Mouse (Mus musculus) cerebellum, adult 9-10 months (tissue): Measurements from ENCODE around the gene Hunk.

Experiments
- DNase-seq: peaks from one replicate; pipeline ENCODE4 v3.0.0; 2022

Gene Hunk

DNA sequence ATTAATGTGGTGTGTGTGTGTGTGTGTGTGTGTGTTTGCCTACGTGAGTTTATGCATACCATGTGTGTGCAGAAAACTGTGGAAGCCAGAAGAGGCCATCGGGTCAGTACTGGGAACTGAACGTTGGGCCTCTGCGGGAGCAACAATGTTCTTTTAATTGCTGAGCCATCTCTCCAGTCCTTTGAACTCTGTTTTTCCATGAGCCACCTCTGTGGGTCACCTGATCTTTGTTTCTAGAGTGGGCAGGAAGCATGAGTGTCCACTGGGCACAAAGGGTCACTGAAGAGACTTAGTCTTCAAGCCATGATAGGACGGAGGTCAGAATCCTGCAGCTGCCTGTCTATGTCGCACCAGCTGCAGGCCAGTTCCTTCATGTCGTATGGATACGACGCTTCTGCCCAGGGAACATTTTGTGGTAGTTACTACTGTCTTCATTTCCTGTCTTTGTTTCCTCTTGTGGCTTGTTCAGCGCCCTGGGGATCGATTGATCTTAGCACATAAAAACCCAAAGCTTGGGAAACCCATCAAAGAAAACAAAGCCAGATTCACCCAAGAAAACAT, 10.3 kb downstream of the Hunk start:
- no peak for DNase-seq

DNA sequence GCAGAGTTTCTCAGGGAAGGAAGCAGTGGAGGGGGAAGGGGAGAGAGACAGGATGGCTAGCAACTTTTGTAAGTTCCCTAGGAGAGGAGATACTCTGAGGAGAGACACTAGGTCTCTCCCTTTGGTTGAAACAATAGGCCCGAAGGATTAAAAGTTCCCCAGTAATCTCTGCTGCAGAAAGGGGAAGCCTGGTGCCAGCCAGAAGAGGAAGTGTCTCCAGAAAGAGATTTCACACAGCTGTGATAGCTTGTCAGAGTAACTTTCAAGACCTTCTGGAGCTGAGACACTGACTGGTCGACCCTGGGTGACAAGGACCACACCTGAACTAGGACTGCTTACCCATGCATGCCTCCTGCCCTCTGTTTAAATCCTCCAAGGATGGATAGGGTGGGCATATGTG, 11.1 kb downstream of the Hunk start:
- no peak for DNase-seq

DNA sequence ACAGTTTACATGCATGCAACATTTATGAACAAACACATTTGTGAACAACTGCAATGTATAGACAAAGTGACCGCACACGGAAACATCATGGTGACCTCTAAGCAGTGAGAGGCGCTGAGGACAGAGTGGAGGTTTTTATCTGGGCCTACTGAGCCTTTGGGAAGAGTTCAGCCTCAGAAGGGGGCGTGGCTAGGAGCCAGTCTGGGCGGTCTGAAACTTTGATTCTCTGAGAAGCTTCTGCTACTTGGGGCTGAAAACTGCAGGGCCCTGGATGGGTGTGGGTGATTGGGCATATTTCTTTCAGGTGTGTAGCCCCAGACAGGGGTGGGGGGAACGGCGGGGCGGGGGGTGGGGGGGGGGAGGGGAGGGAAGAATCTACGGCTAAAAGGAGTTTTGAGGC, 14.5 kb downstream of the Hunk start:
- DNase-seq, result no peak

DNA sequence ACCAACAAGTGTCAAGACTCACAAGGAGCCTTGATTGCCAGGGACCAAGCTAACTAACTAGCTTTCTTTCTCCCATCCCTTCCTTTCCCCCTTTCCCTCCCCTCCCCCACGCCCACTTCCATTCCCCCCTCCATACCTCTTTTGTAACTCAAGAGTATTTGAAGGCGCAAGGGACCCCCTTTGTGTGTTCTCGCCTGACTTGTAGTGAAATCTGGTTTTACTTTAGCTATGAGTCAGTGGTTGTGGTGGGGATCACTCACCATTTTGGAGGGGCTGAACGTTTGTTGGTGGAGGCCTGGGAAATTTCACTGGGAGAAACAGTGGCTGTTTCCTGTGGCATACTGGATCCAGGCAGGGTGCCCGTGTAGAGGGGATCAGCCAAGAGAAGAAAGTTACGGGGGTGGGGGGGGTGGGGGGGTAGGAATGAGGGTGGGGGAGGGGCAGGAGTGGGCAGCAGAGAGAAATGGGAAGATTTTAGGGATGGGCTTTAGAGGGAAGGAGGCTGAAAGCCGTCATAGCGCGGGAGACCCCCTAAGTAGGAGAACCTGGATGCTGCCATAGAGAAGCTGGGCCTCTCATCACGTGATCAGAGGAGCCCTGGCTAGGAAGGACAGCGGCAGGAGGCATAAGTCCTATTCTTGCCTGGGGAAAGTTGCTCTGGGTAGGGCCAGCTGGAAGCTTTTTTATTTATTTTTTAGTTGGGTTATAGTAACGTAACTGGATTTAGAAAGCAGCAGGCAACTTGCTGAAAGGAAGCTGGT, 15.3 kb downstream of the Hunk start:
- DNase-seq, result no peak

DNA sequence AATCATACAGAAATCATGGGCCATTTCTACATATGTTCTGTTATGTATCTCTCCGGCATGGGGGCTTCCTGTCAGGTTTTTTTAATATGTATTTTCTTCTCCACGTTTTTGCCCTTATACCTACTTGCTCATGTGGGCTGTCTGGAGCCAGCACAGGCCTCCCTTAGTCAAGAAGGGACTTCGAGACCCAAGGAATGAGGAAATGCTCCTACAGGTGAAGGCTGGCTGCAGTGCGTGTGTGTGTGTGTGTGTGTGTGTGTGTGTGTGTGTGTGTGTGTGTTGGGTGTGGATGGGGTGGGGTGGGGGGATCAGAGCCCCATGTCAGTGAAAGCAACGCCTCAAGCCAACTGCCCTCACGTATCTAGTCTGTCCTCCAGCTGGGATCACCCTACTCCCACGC, 16.5 kb downstream of the Hunk start:
- DNase-seq, result no peak

DNA sequence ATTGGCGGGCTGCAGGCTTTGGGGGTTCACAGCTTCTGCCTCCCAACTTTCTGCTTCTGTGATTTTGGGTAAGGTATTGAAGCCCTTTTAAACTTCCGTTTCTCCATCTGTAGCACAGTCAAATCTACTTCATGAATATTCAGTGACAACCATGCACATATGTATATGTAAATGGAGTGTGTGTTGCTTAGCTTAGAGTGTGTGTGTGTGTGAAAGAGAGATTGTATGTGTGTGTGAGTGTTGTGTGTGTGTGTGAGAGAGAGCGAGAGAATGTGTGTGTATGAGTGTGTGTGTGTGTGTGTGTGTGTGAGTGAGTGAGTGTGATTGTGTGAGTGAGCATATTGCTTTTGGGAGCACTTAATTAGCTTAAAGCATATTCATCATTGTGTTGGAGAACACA, 19.4 kb downstream of the Hunk start:
- no peak for DNase-seq

DNA sequence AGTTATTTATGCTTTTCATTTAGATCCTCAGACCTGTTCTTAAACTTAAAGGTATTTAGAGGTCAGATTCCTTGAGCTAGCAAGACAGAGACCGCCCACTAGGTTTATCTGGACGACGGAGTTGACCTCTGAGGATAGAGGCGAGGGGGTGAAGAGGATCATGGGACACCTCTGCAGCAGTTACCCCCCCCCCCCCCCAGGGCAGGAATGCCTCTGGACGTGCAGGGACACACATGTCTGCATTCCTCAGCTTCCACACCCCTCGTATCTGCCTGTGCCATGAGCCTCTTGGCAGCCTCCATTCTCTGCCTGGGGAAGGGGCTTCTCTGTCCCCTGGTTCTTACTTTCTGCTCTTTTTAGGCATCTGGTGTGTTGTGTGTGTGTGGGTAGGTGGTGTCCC, 19.8 kb downstream of the Hunk start:
- DNase-seq, result no peak

DNA sequence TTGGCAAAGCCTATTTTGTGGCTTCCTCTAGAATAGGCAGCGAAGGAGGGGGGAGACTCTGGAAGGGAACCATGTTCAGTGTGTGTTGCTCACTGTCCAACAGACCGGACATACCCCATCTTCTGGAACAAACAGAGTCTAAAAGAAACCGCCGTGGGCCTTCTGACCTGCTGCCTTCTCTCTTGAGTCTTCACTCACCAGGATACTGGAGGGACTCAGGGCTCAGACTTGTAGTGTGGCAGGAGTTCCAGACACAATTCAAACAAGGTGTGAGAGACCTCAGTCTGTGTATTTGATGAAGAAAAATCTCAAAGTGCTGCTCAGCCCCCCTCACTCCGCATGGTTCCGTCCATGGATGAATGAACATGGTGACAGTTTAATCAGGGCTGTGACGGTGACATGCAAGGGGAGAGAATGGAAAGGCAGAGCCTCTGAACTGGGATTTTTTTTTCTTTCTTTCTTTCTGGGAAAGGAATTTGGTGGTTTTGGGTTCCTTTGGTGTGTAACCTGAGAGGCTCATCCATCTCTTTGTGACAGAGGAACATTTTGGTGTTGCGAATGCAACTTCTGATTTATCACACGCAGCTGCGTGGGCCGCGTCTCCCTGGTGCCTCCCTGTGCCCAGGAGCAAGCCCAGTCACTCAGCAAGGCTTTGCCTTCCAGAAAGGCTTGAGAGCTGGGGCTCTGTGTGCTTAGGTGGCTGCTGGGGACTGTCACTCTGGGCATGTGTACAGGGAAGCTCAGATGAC, 21.9 kb downstream of the Hunk start:
- DNase-seq, result no peak

DNA sequence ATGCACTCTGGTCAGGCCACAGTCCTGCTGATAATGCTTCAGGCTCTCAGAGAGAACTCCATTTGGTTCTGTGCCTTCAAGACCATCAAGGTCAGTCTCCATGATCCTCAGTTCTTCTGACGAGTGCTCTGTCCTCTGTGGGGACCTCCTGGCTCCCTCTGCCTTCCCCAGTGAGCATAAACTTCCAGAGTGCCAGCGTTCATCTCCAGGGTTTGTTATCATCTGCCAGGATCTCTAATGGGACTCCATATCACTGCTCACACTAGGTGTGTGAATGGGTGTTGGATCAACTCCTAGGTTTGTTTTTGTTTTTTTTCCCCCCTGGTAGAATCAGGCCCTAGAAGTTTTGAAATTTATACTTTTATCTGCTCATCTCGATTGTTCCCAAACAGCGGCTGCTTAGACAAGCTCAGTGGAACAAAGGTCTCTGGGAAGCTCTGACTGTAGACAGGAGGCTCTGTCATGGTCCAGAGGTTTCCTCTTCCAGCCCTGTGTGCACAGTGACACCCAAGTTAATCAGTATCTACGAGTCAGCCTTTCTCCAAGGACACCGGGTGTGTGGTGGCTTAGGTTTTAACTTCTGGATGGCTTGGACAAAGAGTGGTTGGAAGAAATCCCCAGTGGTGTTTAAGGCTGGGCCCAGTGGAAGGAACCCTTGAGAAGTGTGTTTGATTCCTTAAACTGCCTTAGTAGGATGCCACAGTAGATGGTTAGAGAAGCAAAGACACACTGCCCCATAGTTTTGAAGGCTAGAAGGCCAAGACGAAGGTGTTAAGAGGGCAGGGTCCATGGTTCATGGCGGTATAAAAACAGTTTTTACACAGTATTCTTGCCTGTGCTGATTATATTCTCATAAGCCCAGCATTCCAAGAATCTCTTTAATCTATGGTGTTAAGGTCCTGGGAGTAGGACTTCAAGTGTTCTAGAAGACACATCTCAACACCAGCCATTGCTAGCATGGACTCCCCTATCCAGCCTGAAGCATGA, 26.6 kb downstream of the Hunk start:
- no peak for DNase-seq

DNA sequence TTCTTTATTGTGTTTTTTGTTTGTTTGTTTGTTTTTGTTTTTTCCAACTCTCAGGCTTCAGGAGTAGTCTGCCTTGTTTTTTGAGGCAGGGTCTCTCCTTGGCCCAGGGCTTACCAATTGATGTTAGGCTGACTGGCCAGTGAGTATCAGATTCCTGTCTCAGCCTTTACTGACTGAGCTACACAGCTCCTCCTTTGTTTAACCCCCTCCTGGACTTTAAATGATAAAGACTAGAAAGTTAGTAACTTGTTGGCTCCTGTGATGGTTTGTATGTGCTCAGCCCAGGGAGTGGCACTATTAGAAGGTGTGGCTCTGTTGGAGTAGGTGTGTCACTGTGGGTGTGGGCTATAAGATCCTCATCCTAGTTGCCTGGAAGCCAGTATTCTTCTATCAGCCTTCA, 30.8 kb downstream of the Hunk start:
- DNase-seq, result no peak

DNA sequence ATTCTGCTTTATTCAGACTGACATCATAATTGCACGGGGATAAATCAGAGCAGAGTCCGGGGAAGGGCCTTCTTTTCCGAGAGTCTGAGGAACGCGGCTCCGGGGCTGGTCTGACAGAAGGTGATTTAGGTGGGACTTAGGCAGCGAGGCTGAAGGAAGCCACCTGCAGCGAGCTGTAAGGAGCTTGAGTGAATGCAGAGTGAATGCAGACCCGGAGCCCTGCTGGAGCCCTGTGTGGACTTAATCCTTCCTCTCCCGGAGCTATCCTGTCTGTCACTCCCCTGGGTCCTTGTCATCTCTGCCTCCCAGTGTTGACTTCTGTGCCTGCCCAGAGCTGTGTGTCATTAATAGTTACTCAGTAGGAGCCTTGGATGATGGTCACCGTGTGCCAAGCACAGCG, 32.8 kb downstream of the Hunk start:
- no peak for DNase-seq

DNA sequence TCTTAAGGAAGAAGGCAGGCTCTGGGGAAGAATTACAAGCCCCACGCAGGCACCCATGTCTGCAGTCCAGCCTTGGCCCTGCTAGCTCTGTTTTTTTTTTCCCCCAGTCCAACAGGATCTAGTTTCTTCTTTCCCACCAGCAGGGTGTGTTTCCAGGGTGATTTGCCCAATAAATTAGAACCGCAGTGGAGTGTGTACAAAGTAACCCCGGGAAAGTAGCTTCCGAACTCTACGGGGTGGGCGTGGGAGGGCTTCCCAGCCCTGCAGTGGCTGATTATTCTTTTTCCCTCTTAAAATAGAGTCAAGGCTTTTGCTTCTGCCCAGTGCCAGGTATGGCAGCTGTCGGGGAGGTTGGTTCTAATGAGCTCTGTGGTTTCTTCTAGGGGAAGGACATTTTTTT, 35.3 kb downstream of the Hunk start:
- no peak for DNase-seq

DNA sequence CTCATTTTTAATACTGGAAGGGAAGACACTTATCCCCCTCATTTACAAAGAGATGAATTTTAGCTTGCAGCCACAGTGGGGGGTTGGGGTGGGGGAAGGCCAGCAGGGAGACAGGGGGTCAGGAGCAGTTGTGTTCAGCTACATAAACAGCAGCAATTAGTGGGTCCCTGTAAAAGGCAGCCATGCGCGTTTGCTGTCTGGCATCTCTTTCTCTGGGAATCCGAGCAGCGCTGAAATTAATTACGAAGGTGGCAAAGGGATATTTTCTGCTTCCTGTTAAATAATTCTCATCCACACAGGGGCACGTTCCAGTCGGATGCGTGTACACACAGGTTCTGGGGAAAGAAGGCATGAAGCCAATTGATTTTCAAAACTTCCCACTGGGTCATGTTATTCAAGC, 35.7 kb downstream of the Hunk start:
- no peak for DNase-seq

DNA sequence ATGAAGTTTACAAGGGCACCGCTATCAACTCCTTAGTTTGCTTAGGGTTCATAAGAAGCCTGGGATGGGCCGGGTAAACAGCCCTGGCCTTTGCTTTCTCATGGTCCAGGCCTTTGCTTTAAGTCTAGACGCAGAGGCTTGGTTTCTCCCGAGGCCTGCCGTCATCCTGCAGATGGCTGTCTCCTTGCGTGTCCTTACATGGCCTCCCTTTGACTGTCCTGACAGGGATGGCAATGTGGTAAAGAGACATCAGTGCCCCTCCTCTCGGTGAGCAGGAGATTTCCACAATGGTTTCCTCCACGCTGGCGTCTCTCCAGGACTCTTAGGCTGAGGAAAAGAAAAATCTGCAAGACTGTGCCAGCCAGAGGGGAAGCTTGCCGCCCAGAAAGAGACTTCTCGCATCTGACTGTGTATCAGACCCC, 36.3 kb downstream of the Hunk start:
- DNase-seq, result no peak

DNA sequence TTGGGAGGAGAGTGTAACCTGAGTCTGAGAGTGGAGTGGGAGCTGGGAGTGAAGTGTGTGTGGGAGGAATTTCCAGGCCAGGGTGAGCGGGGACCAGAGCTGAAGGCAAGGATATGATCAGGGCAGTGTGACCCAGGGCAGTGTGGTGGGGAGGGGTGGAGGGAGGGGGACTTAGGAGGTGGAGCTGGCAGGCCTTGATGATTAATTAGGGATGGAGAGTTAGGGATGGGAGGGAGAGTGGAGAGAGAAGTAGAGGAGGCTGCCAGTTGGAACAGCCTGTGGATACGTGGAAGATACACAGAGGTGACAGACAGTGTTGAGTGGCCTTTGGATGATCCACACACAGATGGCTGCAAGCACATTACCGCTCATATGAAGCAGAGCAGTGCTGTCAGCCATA, 38.1 kb downstream of the Hunk start:
- DNase-seq, result no peak

DNA sequence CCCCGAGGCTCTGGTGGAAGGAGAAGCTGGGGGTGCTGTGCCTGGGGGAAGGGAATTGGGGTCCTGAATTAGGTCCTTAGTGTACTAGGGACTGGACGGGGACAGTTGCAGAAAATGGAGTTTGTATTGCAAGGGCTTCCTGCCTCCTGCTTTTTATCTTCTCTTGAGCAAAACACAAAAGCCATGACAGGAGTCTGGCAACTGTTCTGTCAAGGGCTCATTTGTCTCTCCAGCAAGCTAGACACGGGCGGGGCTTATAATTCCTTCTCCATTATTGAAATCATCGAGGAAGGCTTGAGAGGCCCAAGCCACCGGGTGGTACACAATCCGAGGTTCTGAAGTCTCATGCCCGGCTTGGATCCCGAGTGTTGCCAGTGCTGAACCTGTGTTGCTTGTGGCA, 38.6 kb downstream of the Hunk start:
- DNase-seq, result no peak

DNA sequence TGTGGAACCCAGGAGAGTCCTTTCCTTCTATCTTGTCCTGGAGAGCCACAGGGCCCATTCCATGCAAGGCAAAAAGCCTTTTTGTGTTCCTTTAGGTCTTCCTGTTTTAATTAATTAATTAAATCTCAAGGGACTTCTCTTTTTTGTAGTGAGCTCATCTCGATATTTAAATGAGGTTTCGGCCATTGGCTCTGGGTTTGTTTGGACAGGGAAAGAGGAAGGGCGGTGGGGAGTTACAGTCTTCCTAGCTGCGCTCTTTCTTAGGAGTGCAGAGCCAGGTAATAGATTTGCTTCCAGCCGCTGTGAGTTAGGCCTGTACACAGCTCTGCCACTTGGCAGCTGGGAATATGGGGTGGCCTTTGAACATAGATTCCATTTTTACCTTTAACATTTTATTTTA, 40.4 kb downstream of the Hunk start:
- DNase-seq, result no peak

DNA sequence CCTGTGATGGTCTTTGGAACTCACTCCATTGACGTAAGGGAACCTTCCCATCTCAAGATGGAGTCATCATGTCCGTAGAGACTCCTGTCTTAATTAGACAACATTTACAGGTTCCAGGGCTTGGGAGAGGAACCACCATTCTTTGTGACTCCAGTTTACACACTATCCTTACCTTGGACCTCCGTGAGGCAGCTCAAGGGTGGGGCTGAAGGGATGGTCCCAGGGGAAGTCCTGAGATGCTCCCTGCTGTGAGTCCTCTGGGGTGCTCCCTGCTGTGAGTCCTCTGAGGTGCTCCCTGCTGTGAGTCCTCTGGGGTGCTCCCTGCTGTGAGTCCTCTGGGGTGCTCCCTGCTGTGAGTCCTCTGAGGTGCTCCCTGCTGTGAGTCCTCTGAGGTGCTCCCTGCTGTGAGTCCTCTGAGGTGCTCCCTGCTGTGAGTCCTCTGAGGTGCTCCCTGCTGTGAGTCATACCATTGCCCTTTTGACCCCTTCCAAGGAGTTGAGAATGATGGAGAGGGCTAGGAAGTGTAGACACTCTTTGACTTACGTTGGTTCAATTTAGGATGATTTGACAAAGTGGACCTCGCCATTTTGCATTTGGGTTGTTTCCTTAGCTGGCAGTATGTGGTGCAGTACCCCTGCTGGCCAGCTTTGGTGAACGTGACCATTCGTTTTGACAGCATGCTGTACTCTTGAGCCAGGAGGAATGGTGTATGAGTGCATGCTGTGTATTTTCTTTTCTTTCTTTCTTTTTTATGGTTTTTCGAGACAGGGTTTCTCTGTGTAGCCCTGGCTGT, 42.2 kb downstream of the Hunk start:
- no peak for DNase-seq

DNA sequence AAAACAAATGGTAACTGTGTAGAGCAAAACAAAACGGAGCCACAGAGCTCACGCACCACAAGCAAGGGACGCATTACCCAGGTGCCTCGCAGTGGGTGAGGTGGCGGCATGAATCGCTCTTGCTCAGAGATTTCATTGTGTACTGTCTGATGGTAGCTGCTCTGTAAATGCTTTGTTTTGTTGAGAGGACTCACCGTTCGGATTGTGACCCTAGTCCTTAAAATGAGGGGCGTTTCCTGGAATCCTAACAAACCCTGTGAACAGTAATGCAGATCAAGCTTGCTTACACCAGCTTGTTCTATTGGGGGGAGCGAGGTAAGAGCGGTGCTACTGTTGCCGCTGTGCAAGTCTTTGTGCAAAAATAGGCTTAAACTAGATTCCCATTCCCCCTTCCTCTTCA, 47.7 kb downstream of the Hunk start:
- no peak for DNase-seq

DNA sequence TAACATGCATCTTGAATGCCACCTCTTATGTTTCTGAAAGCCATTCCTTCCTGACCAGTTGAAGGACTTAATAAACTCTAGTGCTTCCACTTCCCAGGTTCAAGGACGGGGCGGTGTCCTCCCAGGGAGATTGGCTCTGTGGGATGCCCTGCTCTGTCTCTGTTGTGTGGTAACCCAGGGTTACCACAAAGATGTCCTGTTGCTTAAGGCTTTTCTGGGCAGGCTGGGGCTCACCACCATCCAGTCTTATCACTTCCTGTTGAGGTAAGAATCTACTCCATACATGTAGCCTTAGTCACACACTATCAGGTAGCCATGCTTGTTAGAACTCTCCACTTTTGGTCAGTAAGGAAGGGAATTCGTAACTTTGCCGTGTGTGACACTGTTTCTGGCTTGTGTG, 49.4 kb downstream of the Hunk start:
- DNase-seq, result no peak

DNA sequence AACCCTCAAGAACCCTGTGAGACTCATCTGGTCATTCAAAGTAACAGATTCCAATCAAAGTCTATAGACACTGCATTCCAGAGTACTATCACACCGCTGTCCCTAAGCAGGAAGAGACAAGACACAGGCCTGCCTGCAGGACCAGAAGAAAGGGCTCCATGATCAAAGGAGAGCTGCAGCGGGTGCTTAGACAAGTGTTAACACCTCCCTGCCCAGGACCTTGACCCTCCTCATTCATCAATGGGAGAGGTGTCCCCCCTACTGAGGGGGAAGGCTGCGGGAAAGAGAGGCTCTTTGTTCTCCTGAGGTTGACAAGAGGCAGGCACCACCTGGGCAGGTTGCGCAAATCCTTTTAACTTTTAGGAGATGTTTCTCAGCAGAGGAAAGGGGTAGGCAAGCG, 51.5 kb downstream of the Hunk start:
- DNase-seq, result no peak

DNA sequence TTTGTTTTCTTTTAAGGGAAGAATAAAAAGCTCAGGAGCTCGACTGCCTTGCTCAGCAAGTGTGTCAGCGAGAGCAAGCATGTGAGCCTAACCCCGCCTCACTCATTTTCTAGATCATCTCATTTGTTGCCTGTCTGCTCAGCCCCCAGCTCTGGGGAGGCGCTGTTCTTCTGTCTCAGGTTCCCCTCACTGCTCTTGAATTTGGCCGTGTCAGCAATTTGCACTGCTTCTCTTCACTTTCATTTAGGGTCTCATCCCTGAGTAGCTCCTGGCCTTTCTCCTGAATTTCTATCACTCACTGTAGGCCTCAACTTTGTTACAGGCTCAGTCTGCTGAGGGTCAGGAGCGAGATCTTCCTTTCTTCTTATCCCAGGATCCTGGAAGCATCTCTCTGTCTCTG, 53.7 kb downstream of the Hunk start:
- no peak for DNase-seq
